Mouse (Mus musculus) embryonic facial prominence, embryonic 13.5 days (tissue): ENCODE measurements around the gene Lamtor4. TPM values are rescaled to one million over a fixed set of nuclear protein-coding genes. Genes with fewer than 3 reads are reported as not detected.

Source experiments
- ATAC-seq: fragments of 200-750 bp; cut with Nextera tagmentation; 2 replicates; pipeline ENCODE4 v1.8.0; 2017; ENCODE audit warnings: low read depth; ENCODE audit not compliant: insufficient number of reproducible peaks, insufficient read depth, low FRiP score, low TSS enrichment
- H3K27ac ChIP-seq: fragments of 300-500 bp; sonication (generic); 2 replicates; pipeline ENCODE4 v1.5.1; 2015; ENCODE audit warnings: moderate library complexity, mild to moderate bottlenecking, inconsistent platforms
- H3K27me3 ChIP-seq: fragments of 300-500 bp; sonication (generic); 2 replicates; pipeline ENCODE4 v1.6.1; 2015; ENCODE audit warnings: mild to moderate bottlenecking, inconsistent platforms
- H3K36me3 ChIP-seq: fragments of 300-500 bp; sonication (generic); 2 replicates; pipeline ENCODE4 v1.6.1; 2015; ENCODE audit warnings: mild to moderate bottlenecking, inconsistent platforms
- H3K4me1 ChIP-seq: fragments of 300-500 bp; sonication (generic); 2 replicates; pipeline ENCODE4 v1.6.1; 2015; ENCODE audit warnings: inconsistent platforms
- H3K4me2 ChIP-seq: fragments of 300-500 bp; sonication (generic); 2 replicates; pipeline ENCODE4 v1.6.1; 2015; ENCODE audit warnings: moderate library complexity, mild to moderate bottlenecking, inconsistent platforms
- H3K4me3 ChIP-seq: fragments of 300-500 bp; sonication (generic); 2 replicates; pipeline ENCODE4 v1.5.1; 2015; ENCODE audit warnings: mild to moderate bottlenecking, inconsistent platforms
- H3K9ac ChIP-seq: fragments of 300-500 bp; sonication (generic); 2 replicates; pipeline ENCODE4 v1.6.1; 2015; ENCODE audit warnings: mild to moderate bottlenecking, inconsistent platforms
- H3K9me3 ChIP-seq: fragments of 300-500 bp; sonication (generic); 2 replicates; pipeline ENCODE4 v1.6.1; 2016; ENCODE audit warnings: inconsistent platforms
- WGBS: fragments of 180-500 bp; shearing (Covaris S2); methylation state at CpG from one replicate; pipeline ENCODE4 v1.1.7; 2015; ENCODE audit warnings: mixed read lengths; 5-methylcytosine and 5-hydroxymethylcytosine counted together
- polyA plus RNA-seq: library from polyadenylated mRNA; unstranded; fragments of >200 nt; fragmentation: Nextera tagmentation; extraction: Ambion mirVana; gene quantifications from 2 replicates; pipeline ENCODE4 v1.2.1, GENCODE M21; 2015

Lamtor4 gene
- polyA plus RNA-seq, 1 experiment from 2014 or later = 61.2 TPM

- 14% methylated on average over 41 of the region's 41 CpGs for WGBS
- peaks cover 70% of the 10 kb centered on the region for H3K4me1 ChIP-seq
- H3K4me3 ChIP-seq = peak overlapping the region; percentile 28
- H3K27ac ChIP-seq = peak overlapping the region; percentile 39; the same call in 1 of the 2 replicates
- no peak for ATAC-seq
- H3K4me2 ChIP-seq = peak overlapping the region; percentile 58
- peaks cover 5% of the 10 kb centered on the region for H3K27me3 ChIP-seq
- peaks cover 1% of the 10 kb centered on the region; the same call in 1 of the 2 replicates for H3K9me3 ChIP-seq
- H3K36me3 ChIP-seq = peaks cover 37% of the 10 kb centered on the region
- H3K9ac ChIP-seq = peak overlapping the region; percentile 63
Measured at GRCm38 (mm10) chr5:138275216-138276050, 20.2 kb downstream of the Lamtor4 start.

- no peak overlapping the region for H3K9ac ChIP-seq
- H3K36me3 ChIP-seq = peaks cover 37% of the 10 kb centered on the region
- no peaks in the 10 kb centered on the region; the same call in 1 of the 2 replicates for H3K27me3 ChIP-seq
- no peak overlapping the region for H3K27ac ChIP-seq
- peaks cover 51% of the 10 kb centered on the region for H3K4me1 ChIP-seq
- whole genome bisulfite sequencing = 82% methylated on average over 7 of the region's 7 CpGs
- H3K4me2 ChIP-seq = peak overlapping the region; percentile 84
- no peak for ATAC-seq
- H3K4me3 ChIP-seq = 0 out of 2 replicates have a peak overlapping the region, but pooled peaks have one; percentile 82
- H3K9me3 ChIP-seq = peaks cover 8% of the 10 kb centered on the region
Measured at GRCm38 (mm10) chr5:138277994-138278393, 22.7 kb downstream of the Lamtor4 start.

GRCm38 (mm10) chr5:138279585-138280424 lies 24.5 kb downstream of the Lamtor4 start, which contains the start of the genes Gm43720, Gpc2 and Stag3:
TSS of gene Gm43720 (minus strand) at chr5:138279958.
TSS of gene Gpc2 (minus strand) at chr5:138280005.
TSS of gene Stag3 (plus strand) at chr5:138280240.
- WGBS = under 1% methylated on average over 56 of the region's 56 CpGs
- peak within 1 kb of the TSS; percentile 73 for H3K27ac ChIP-seq
- peaks cover 32% of the 10 kb centered on the region for H3K36me3 ChIP-seq
- peaks cover 47% of the 10 kb centered on the region for H3K4me1 ChIP-seq
- H3K4me3 ChIP-seq = peak within 1 kb of the TSS; percentile 82
- H3K9ac ChIP-seq = peak within 1 kb of the TSS; percentile 86
- peak; percentile 98 for ATAC-seq
- H3K4me2 ChIP-seq = peak within 1 kb of the TSS; percentile 84
- peaks cover 8% of the 10 kb centered on the region for H3K9me3 ChIP-seq
- H3K27me3 ChIP-seq = no peaks in the 10 kb centered on the region; the same call in 1 of the 2 replicates

GRCm38 (mm10) chr5:138280425-138280768 lies 25.1 kb downstream of the Lamtor4 start:
- H3K9ac ChIP-seq = no peak overlapping the region
- peaks cover 28% of the 10 kb centered on the region for H3K36me3 ChIP-seq
- peak overlapping the region; percentile 84 for H3K4me2 ChIP-seq
- H3K27ac ChIP-seq = no peak overlapping the region
- H3K4me3 ChIP-seq = peak overlapping the region; percentile 82
- ATAC-seq = no peak
- WGBS = 21% methylated on average over 26 of the region's 26 CpGs
- H3K27me3 ChIP-seq = no peaks in the 10 kb centered on the region; the same call in 1 of the 2 replicates
- H3K4me1 ChIP-seq = peaks cover 41% of the 10 kb centered on the region
- H3K9me3 ChIP-seq = peaks cover 8% of the 10 kb centered on the region

GRCm38 (mm10) chr5:138280829-138281228 lies 25.5 kb downstream of the Lamtor4 start:
- Histone ChIP-seq H3K4me1 (peaks cover 37% of the 10 kb centered on the region), H3K36me3 (peaks cover 24% of the 10 kb centered on the region), H3K9ac (no peak overlapping the region), H3K27me3 (no peaks in the 10 kb centered on the region; the same call in 1 of the 2 replicates), H3K4me3 (no peak overlapping the region), H3K27ac (no peak overlapping the region), H3K4me2 (0 out of 2 replicates have a peak overlapping the region, but pooled peaks have one; percentile 84), H3K9me3 (peaks cover 8% of the 10 kb centered on the region)
- 92% methylated on average over 15 of the region's 15 CpGs for WGBS
- no peak for ATAC-seq

GRCm38 (mm10) chr5:138281798-138282197 lies 26.5 kb downstream of the Lamtor4 start:
- peaks cover 8% of the 10 kb centered on the region for H3K9me3 ChIP-seq
- no peak overlapping the region for H3K27ac ChIP-seq
- H3K4me3 ChIP-seq = no peak overlapping the region
- no peak overlapping the region for H3K9ac ChIP-seq
- H3K4me1 ChIP-seq = peaks cover 27% of the 10 kb centered on the region
- H3K27me3 ChIP-seq = no peaks in the 10 kb centered on the region; the same call in 1 of the 2 replicates
- 82% methylated on average over 2 of the region's 2 CpGs for WGBS
- H3K4me2 ChIP-seq = no peak overlapping the region
- H3K36me3 ChIP-seq = peaks cover 16% of the 10 kb centered on the region
- no peak for ATAC-seq

- H3K4me2 ChIP-seq = no peak overlapping the region
- peaks cover 8% of the 10 kb centered on the region for H3K9me3 ChIP-seq
- 61% methylated on average over 1 of the region's 1 CpGs for WGBS
- ATAC-seq = no peak
- H3K4me3 ChIP-seq = no peak overlapping the region
- no peaks in the 10 kb centered on the region; the same call in 1 of the 2 replicates for H3K27me3 ChIP-seq
- H3K36me3 ChIP-seq = no peaks in the 10 kb centered on the region
- H3K27ac ChIP-seq = no peak overlapping the region
- H3K4me1 ChIP-seq = peaks cover 10% of the 10 kb centered on the region
- no peak overlapping the region for H3K9ac ChIP-seq
Measured at GRCm38 (mm10) chr5:138283540-138283939, 28.3 kb downstream of the Lamtor4 start.

- Histone ChIP-seq H3K4me3 (no peak overlapping the region), H3K4me2 (no peak overlapping the region), H3K4me1 (no peaks in the 10 kb centered on the region), H3K27me3 (no peaks in the 10 kb centered on the region), H3K27ac (no peak overlapping the region), H3K9me3 (no peaks in the 10 kb centered on the region), H3K9ac (no peak overlapping the region), H3K36me3 (no peaks in the 10 kb centered on the region)
- 77% methylated on average over 3 of the region's 3 CpGs for WGBS
- ATAC-seq = no peak
Measured at GRCm38 (mm10) chr5:138287861-138288260, 32.6 kb downstream of the Lamtor4 start.

- no peak overlapping the region for H3K4me2 ChIP-seq
- no peaks in the 10 kb centered on the region for H3K4me1 ChIP-seq
- ATAC-seq = no peak
- WGBS = 86% methylated on average over 1 of the region's 1 CpGs
- no peaks in the 10 kb centered on the region for H3K27me3 ChIP-seq
- H3K4me3 ChIP-seq = no peak overlapping the region
- H3K9ac ChIP-seq = no peak overlapping the region
- H3K27ac ChIP-seq = no peak overlapping the region
- no peaks in the 10 kb centered on the region for H3K9me3 ChIP-seq
- H3K36me3 ChIP-seq = no peaks in the 10 kb centered on the region
Measured at GRCm38 (mm10) chr5:138291638-138292037, 36.4 kb downstream of the Lamtor4 start.

GRCm38 (mm10) chr5:138294158-138294557 lies 38.9 kb downstream of the Lamtor4 start:
- Histone ChIP-seq H3K9ac (no peak overlapping the region), H3K27me3 (no peaks in the 10 kb centered on the region), H3K36me3 (no peaks in the 10 kb centered on the region), H3K9me3 (no peaks in the 10 kb centered on the region), H3K27ac (no peak overlapping the region), H3K4me1 (no peaks in the 10 kb centered on the region), H3K4me3 (no peak overlapping the region), H3K4me2 (no peak overlapping the region)
- ATAC-seq = no peak

- Histone ChIP-seq H3K9ac (no peak overlapping the region), H3K27ac (no peak overlapping the region), H3K9me3 (no peaks in the 10 kb centered on the region), H3K27me3 (no peaks in the 10 kb centered on the region), H3K4me3 (no peak overlapping the region), H3K4me2 (no peak overlapping the region), H3K36me3 (no peaks in the 10 kb centered on the region), H3K4me1 (no peaks in the 10 kb centered on the region)
- no peak for ATAC-seq
- WGBS = 83% methylated on average over 2 of the region's 2 CpGs
Measured at GRCm38 (mm10) chr5:138299613-138300012, 44.3 kb downstream of the Lamtor4 start.
